Mouse (Mus musculus) cerebellum, adult 2 months (tissue): ENCODE data around the gene Hoxd1.

ENCODE experiments used
- CTCF ChIP-seq: fragments of 200-500 bp; IDR thresholded peaks from 2 replicates; pipeline ENCODE4 v1.5.1; 2011; ENCODE audit warnings: low read depth, mild to moderate bottlenecking, control low read depth, low read length, moderate library complexity, borderline replicate concordance; ENCODE audit not compliant: insufficient read depth
- POLR2A ChIP-seq: fragments of 200-500 bp; IDR thresholded peaks from 2 replicates; pipeline ENCODE4 v1.6.1; 2011; ENCODE audit warnings: low read length, control low read depth, borderline replicate concordance; ENCODE audit not compliant: insufficient read depth

- TF ChIP-seq CTCF = no peak
- no peak for TF ChIP-seq POLR2A
Measured at GRCm38 (mm10) chr2:74747661-74748141, 15.1 kb upstream of the Hoxd1 start.
